Mouse (Mus musculus): ENCODE measurements around the gene Ccdc155. TPM values are rescaled to one million over a fixed set of nuclear protein-coding genes. Genes with fewer than 3 reads are reported as not detected.

Ccdc155 gene
- polyA plus RNA-seq, 1 experiment from 2014 or later, result 0.90 TPM

GRCm38 (mm10) chr7:45135993-45136567 lies 68.6 kb downstream of the Ccdc155 start, which contains the start of the genes Gm45713 and Flt3l:
Gene Gm45713 (minus strand): TSS chr7:45136231.
Gene Flt3l (minus strand): TSS chr7:45136432.
- ATAC-seq (replicated peaks; ENCODE audit: low FRiP score), result peak; percentile 77
- H3K4me2 ChIP-seq (ENCODE audit: low read depth, low read length, severe bottlenecking), result peak within 1 kb of the TSS; percentile 74
- H3K27ac ChIP-seq (ENCODE audit: low read depth, low read length), result peak within 1 kb of the TSS; percentile 6; the same call in 1 of the 2 replicates
- no peaks in the 10 kb centered on the region for H3K9me3 ChIP-seq (ENCODE audit: control insufficient read depth, low read length)
- peak within 1 kb of the TSS; percentile 40 for H3K4me3 ChIP-seq (ENCODE audit: low read depth, low read length)
- peaks cover 2% of the 10 kb centered on the region; the same call in 1 of the 2 replicates for H3K27me3 ChIP-seq (ENCODE audit: control insufficient read depth, insufficient read depth, low read length)
- H3K36me3 ChIP-seq (ENCODE audit: control insufficient read depth, insufficient read depth, low read length), result no peaks in the 10 kb centered on the region
- 4% methylated on average over 29 of the region's 29 CpGs for WGBS
- DNase-seq (ENCODE audit: low spot score), result peak; percentile 91
- H3K4me1 ChIP-seq (replicated peaks; ENCODE audit: control insufficient read depth, insufficient read depth, low read length), result peaks cover 4% of the 10 kb centered on the region; the same call in 1 of the 2 replicates
- H3K9ac ChIP-seq (ENCODE audit: low read length), result peak within 1 kb of the TSS; percentile 61

- WGBS, result 87% methylated on average over 3 of the region's 3 CpGs
- Histone ChIP-seq H3K4me1 (replicated peaks; ENCODE audit: control insufficient read depth, insufficient read depth, low read length) (peaks cover 4% of the 10 kb centered on the region; the same call in 1 of the 2 replicates), H3K36me3 (ENCODE audit: control insufficient read depth, insufficient read depth, low read length) (no peaks in the 10 kb centered on the region), H3K9ac (ENCODE audit: low read length) (no peak overlapping the region), H3K27me3 (ENCODE audit: control insufficient read depth, insufficient read depth, low read length) (peaks cover 2% of the 10 kb centered on the region; the same call in 1 of the 2 replicates), H3K27ac (ENCODE audit: low read depth, low read length) (no peak overlapping the region), H3K4me3 (ENCODE audit: low read depth, low read length) (no peak overlapping the region), H3K9me3 (ENCODE audit: control insufficient read depth, low read length) (no peaks in the 10 kb centered on the region), H3K4me2 (ENCODE audit: low read depth, low read length, severe bottlenecking) (no peak overlapping the region; the same call in 1 of the 2 replicates)
- ATAC-seq (replicated peaks; ENCODE audit: low FRiP score) (no peak), DNase-seq (ENCODE audit: low spot score) (no peak)
Observed at GRCm38 (mm10) chr7:45135370-45135769, 69.3 kb downstream of the Ccdc155 start.

GRCm38 (mm10) chr7:45134544-45135026 lies 70.1 kb downstream of the Ccdc155 start:
- peaks cover 7% of the 10 kb centered on the region; the same call in 1 of the 2 replicates for H3K4me1 ChIP-seq (replicated peaks; ENCODE audit: control insufficient read depth, insufficient read depth, low read length)
- H3K27me3 ChIP-seq (ENCODE audit: control insufficient read depth, insufficient read depth, low read length), result peaks cover 2% of the 10 kb centered on the region; the same call in 1 of the 2 replicates
- H3K4me2 ChIP-seq (ENCODE audit: low read depth, low read length, severe bottlenecking), result no peak overlapping the region
- DNase-seq (ENCODE audit: low spot score), result no peak
- no peaks in the 10 kb centered on the region for H3K9me3 ChIP-seq (ENCODE audit: control insufficient read depth, low read length)
- H3K36me3 ChIP-seq (ENCODE audit: control insufficient read depth, insufficient read depth, low read length), result no peaks in the 10 kb centered on the region
- no peak for ATAC-seq (replicated peaks; ENCODE audit: low FRiP score)
- H3K4me3 ChIP-seq (ENCODE audit: low read depth, low read length), result no peak overlapping the region
- H3K27ac ChIP-seq (ENCODE audit: low read depth, low read length), result no peak overlapping the region
- WGBS, result 7% methylated on average over 12 of the region's 12 CpGs
- H3K9ac ChIP-seq (ENCODE audit: low read length), result no peak overlapping the region

Small RNA genes within 50 kb of the gene (microRNA-seq; reads per million reads assigned to microRNA genes)
- gene Mir7055 (ENCODE audit: insufficient number of aligned reads), result not detected

Other genes with a start within 250 kb of the Ccdc155 start
- gene Cpt1c, start 230.0 kb downstream of the Ccdc155 start, polyA plus RNA-seq (2014; fragmentation: Nextera tagmentation; extraction: Ambion mirVana), result 26.3 and 27.2 TPM in 2 replicates
- gene Prmt1, start 218.3 kb downstream of the Ccdc155 start, polyA plus RNA-seq (2014; fragmentation: Nextera tagmentation; extraction: Ambion mirVana), result 286 and 301 TPM in 2 replicates
- gene Irf3, start 207.2 kb downstream of the Ccdc155 start, polyA plus RNA-seq (2014; fragmentation: Nextera tagmentation; extraction: Ambion mirVana), result 75.3 and 86.0 TPM in 2 replicates
- 70.6 and 74.9 TPM in 2 replicates for gene Bcl2l12, start 206.2 kb downstream of the Ccdc155 start, polyA plus RNA-seq (2014; fragmentation: Nextera tagmentation; extraction: Ambion mirVana)
- gene Scaf1, start 188.5 kb downstream of the Ccdc155 start, polyA plus RNA-seq (2014; fragmentation: Nextera tagmentation; extraction: Ambion mirVana), result 59.9 and 60.2 TPM in 2 replicates
- 15.5 and 16.6 TPM in 2 replicates for gene Rras, start 186.9 kb downstream of the Ccdc155 start, polyA plus RNA-seq (2014; fragmentation: Nextera tagmentation; extraction: Ambion mirVana)
- 16.1 and 19.2 TPM in 2 replicates for gene Prr12, start 152.0 kb downstream of the Ccdc155 start, polyA plus RNA-seq (2014; fragmentation: Nextera tagmentation; extraction: Ambion mirVana)
- gene Nosip, start 142.5 kb downstream of the Ccdc155 start, polyA plus RNA-seq (2014; fragmentation: Nextera tagmentation; extraction: Ambion mirVana), result 52.6 and 64.0 TPM in 2 replicates
- 14.2 and 18.4 TPM in 2 replicates for gene Prrg2, start 142.2 kb downstream of the Ccdc155 start, polyA plus RNA-seq (2014; fragmentation: Nextera tagmentation; extraction: Ambion mirVana)
- 110 and 118 TPM in 2 replicates for gene Rcn3, start 112.7 kb downstream of the Ccdc155 start, polyA plus RNA-seq (2014; fragmentation: Nextera tagmentation; extraction: Ambion mirVana)
- 7.1 and 7.3 TPM in 2 replicates for gene Fcgrt, start 101.0 kb downstream of the Ccdc155 start, polyA plus RNA-seq (2014; fragmentation: Nextera tagmentation; extraction: Ambion mirVana)
- gene Rps11, start 80.5 kb downstream of the Ccdc155 start, polyA plus RNA-seq (2014; fragmentation: Nextera tagmentation; extraction: Ambion mirVana), result 1,418 and 1,481 TPM in 2 replicates
- 1,136 and 1,164 TPM in 2 replicates for gene Rpl13a, start 76.1 kb downstream of the Ccdc155 start, polyA plus RNA-seq (2014; fragmentation: Nextera tagmentation; extraction: Ambion mirVana)
- gene Gm45713, start 68.7 kb downstream of the Ccdc155 start, polyA plus RNA-seq (2014; fragmentation: Nextera tagmentation; extraction: Ambion mirVana), result 0.45 and 0.55 TPM in 2 replicates
- 1.2 and 1.8 TPM in 2 replicates for gene Flt3l, start 68.5 kb downstream of the Ccdc155 start, polyA plus RNA-seq (2014; fragmentation: Nextera tagmentation; extraction: Ambion mirVana)
- gene Pih1d1, start 50.6 kb downstream of the Ccdc155 start, polyA plus RNA-seq (2014; fragmentation: Nextera tagmentation; extraction: Ambion mirVana), result 95.9 and 110 TPM in 2 replicates
- 44.0 and 44.1 TPM in 2 replicates for gene Aldh16a1, start 50.3 kb downstream of the Ccdc155 start, polyA plus RNA-seq (2014; fragmentation: Nextera tagmentation; extraction: Ambion mirVana)
- 3.6 and 4.6 TPM in 2 replicates for gene Slc17a7, start 40.9 kb downstream of the Ccdc155 start, polyA plus RNA-seq (2014; fragmentation: Nextera tagmentation; extraction: Ambion mirVana)
- 0.13 and 0.33 TPM in 2 replicates for gene Gfy, start 25.3 kb downstream of the Ccdc155 start, polyA plus RNA-seq (2014; fragmentation: Nextera tagmentation; extraction: Ambion mirVana)
- gene Pth2, start 23.9 kb downstream of the Ccdc155 start, polyA plus RNA-seq (2014; fragmentation: Nextera tagmentation; extraction: Ambion mirVana), result not detected in 2 replicates
- gene Dkkl1, start 7.3 kb upstream of the Ccdc155 start, polyA plus RNA-seq (2014; fragmentation: Nextera tagmentation; extraction: Ambion mirVana), result 0.48 TPM in 1 of 2 replicates, not detected in the other
- 297 and 318 TPM in 2 replicates for gene Tead2, start 10.9 kb upstream of the Ccdc155 start, polyA plus RNA-seq (2014; fragmentation: Nextera tagmentation; extraction: Ambion mirVana)
- gene Cd37, start 34.2 kb upstream of the Ccdc155 start, polyA plus RNA-seq (2014; fragmentation: Nextera tagmentation; extraction: Ambion mirVana), result 0.60 and 1.1 TPM in 2 replicates
- gene Slc6a16, start 36.2 kb upstream of the Ccdc155 start, polyA plus RNA-seq (2014; fragmentation: Nextera tagmentation; extraction: Ambion mirVana), result 0.36 TPM in 1 of 2 replicates, not detected in the other
- gene Slc6a21, start 72.6 kb upstream of the Ccdc155 start, polyA plus RNA-seq (2014; fragmentation: Nextera tagmentation; extraction: Ambion mirVana), result not detected in 2 replicates
- 5.6 and 6.8 TPM in 2 replicates for gene Trpm4, start 128.9 kb upstream of the Ccdc155 start, polyA plus RNA-seq (2014; fragmentation: Nextera tagmentation; extraction: Ambion mirVana)
- gene Hrc, start 130.4 kb upstream of the Ccdc155 start, polyA plus RNA-seq (2014; fragmentation: Nextera tagmentation; extraction: Ambion mirVana), result not detected in 2 replicates
- gene Ppfia3, start 162.1 kb upstream of the Ccdc155 start, polyA plus RNA-seq (2014; fragmentation: Nextera tagmentation; extraction: Ambion mirVana), result 11.6 and 13.0 TPM in 2 replicates
- gene Lin7b, start 165.7 kb upstream of the Ccdc155 start, polyA plus RNA-seq (2014; fragmentation: Nextera tagmentation; extraction: Ambion mirVana), result 0.48 and 1.5 TPM in 2 replicates
- gene Snrnp70, start 190.8 kb upstream of the Ccdc155 start, polyA plus RNA-seq (2014; fragmentation: Nextera tagmentation; extraction: Ambion mirVana), result 79.8 and 87.9 TPM in 2 replicates
- gene Kcna7, start 200.8 kb upstream of the Ccdc155 start, polyA plus RNA-seq (2014; fragmentation: Nextera tagmentation; extraction: Ambion mirVana), result not detected in 2 replicates
- 0.33 and 0.67 TPM in 2 replicates for gene Ntf5, start 208.8 kb upstream of the Ccdc155 start, polyA plus RNA-seq (2014; fragmentation: Nextera tagmentation; extraction: Ambion mirVana)
- gene Lhb, start 215.9 kb upstream of the Ccdc155 start, polyA plus RNA-seq (2014; fragmentation: Nextera tagmentation; extraction: Ambion mirVana), result not detected in 2 replicates
- gene Gys1, start 230.0 kb upstream of the Ccdc155 start, polyA plus RNA-seq (2014; fragmentation: Nextera tagmentation; extraction: Ambion mirVana), result 37.0 and 37.6 TPM in 2 replicates
- 175 and 183 TPM in 2 replicates for gene Ruvbl2, start 233.2 kb upstream of the Ccdc155 start, polyA plus RNA-seq (2014; fragmentation: Nextera tagmentation; extraction: Ambion mirVana)